Mouse (Mus musculus) liver, embryonic 12.5 days (tissue): ENCODE measurements around the gene Lmod2. TPM values are rescaled to one million over a fixed set of nuclear protein-coding genes. Genes with fewer than 3 reads are reported as not detected.

Source experiments
- ATAC-seq: fragments of 200-750 bp; cut with Nextera tagmentation; 2 replicates; pipeline ENCODE4 v1.8.0; 2017; ENCODE audit warnings: moderate number of reproducible peaks, mild to moderate bottlenecking, moderate library complexity
- H3K27ac ChIP-seq: fragments of 300-500 bp; sonication (generic); 2 replicates; pipeline ENCODE4 v1.5.1; 2016; ENCODE audit warnings: mild to moderate bottlenecking
- H3K27me3 ChIP-seq: fragments of 300-500 bp; sonication (generic); replicated peaks from 2 replicates; pipeline ENCODE4 v1.6.1; 2016; ENCODE audit warnings: mild to moderate bottlenecking, moderate library complexity
- H3K36me3 ChIP-seq: fragments of 300-500 bp; sonication (generic); 2 replicates; pipeline ENCODE4 v1.6.1; 2016; ENCODE audit warnings: mild to moderate bottlenecking, moderate library complexity
- H3K4me1 ChIP-seq: fragments of 300-500 bp; sonication (generic); 2 replicates; pipeline ENCODE4 v1.6.1; 2016
- H3K4me2 ChIP-seq: fragments of 300-500 bp; sonication (generic); 2 replicates; pipeline ENCODE4 v1.6.1; 2016; ENCODE audit warnings: mild to moderate bottlenecking, moderate library complexity
- H3K4me3 ChIP-seq: fragments of 300-500 bp; sonication (generic); 2 replicates; pipeline ENCODE4 v1.5.1; 2016; ENCODE audit warnings: mild to moderate bottlenecking, moderate library complexity
- H3K9ac ChIP-seq: fragments of 300-500 bp; sonication (generic); 2 replicates; pipeline ENCODE4 v1.6.1; 2016; ENCODE audit warnings: mild to moderate bottlenecking, moderate library complexity
- H3K9me3 ChIP-seq: fragments of 300-500 bp; sonication (generic); replicated peaks from 2 replicates; pipeline ENCODE4 v1.6.1; 2016; ENCODE audit warnings: mild to moderate bottlenecking, moderate library complexity
- WGBS: fragments of 180-500 bp; shearing (Covaris S2); methylation state at CpG from one replicate; pipeline ENCODE4 v1.1.7; 2016; ENCODE audit not compliant: insufficient replicate concordance; 5-methylcytosine and 5-hydroxymethylcytosine counted together
- polyA plus RNA-seq: library from polyadenylated mRNA; unstranded; fragments of >200 nt; fragmentation: Nextera tagmentation; extraction: Ambion mirVana; gene quantifications from 2 replicates; pipeline ENCODE4 v1.2.1, GENCODE M21; 2016

Lmod2 gene
- polyA plus RNA-seq, 1 experiment from 2014 or later: not detected

DNA sequence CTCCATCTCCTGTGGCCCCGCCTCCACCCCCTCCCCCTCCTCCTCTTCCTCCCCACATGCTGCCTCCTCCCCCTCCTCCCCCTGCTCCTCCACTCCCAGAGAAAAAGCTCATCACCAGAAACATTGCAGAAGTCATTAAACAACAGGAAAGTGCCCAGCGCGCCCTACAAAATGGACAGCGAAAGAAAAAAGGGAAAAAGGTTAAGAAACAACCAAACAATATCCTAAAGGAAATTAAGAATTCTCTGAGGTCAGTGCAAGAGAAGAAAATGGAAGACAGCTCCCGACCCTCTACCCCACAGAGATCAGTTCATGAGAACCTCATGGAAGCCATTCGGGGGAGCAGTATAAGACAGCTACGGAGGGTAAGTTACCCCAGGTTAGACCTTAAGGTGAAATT lies 6.7 kb downstream of the Lmod2 start:
- WGBS: 85% methylated on average over 6 of the region's 7 CpGs
- H3K4me2 ChIP-seq: no peak overlapping the region
- no peak overlapping the region for H3K9ac ChIP-seq
- no peaks in the 10 kb centered on the region for H3K9me3 ChIP-seq
- no peaks in the 10 kb centered on the region for H3K36me3 ChIP-seq
- no peak overlapping the region for H3K4me3 ChIP-seq
- ATAC-seq: no peak
- H3K27me3 ChIP-seq: no peaks in the 10 kb centered on the region
- H3K4me1 ChIP-seq: peaks cover 6% of the 10 kb centered on the region; the same call in 1 of the 2 replicates
- no peak overlapping the region for H3K27ac ChIP-seq

DNA sequence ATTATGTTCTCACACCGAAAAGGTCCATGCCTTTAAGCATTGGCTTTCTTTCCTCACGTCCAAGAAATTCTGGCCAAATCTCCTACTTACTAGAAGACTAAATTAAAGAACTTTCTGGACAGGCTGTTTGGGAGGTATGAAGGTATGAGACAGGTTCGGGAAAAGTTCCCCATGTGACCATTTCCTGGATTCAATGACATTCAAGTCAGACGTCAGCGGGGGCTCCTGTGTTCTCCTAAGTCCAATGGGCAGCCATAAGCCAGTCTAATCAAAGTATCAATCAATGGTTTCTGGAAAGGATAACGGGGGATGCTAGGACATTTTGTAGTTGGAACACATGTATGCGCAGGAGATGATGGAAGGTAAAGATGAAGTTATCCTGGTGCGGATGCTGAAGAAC lies 8.1 kb downstream of the Lmod2 start:
- H3K36me3 ChIP-seq: no peaks in the 10 kb centered on the region
- no peak overlapping the region for H3K27ac ChIP-seq
- ATAC-seq: no peak
- WGBS: 78% methylated on average over 8 of the region's 8 CpGs
- H3K9me3 ChIP-seq: no peaks in the 10 kb centered on the region
- H3K4me3 ChIP-seq: no peak overlapping the region
- H3K9ac ChIP-seq: no peak overlapping the region
- H3K27me3 ChIP-seq: no peaks in the 10 kb centered on the region
- H3K4me1 ChIP-seq: 0 out of 2 replicates have a peak, but pooled peaks cover 3% of the 10 kb centered on the region
- no peak overlapping the region for H3K4me2 ChIP-seq

DNA sequence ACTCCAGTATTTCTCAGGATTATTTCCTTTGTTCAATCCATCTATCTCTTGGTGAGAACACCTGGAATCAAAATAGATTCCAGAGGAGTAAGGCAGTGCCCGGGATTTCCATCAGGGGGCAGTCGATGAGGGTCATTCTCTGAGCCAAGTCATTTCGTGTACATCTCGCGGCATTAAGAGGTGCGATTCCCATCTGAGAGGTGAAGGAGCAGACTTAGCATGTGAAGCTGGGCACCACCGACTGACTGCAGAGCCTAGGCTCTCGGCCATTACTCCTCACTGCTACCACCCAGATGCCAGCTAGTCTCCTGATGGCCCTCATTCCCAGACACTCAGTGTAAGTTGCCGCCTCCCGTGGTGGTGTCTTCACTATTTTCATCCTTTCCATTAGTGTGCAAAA lies 8.9 kb downstream of the Lmod2 start:
- H3K36me3 ChIP-seq: no peaks in the 10 kb centered on the region
- H3K27ac ChIP-seq: no peak overlapping the region
- no peaks in the 10 kb centered on the region for H3K9me3 ChIP-seq
- WGBS: 63% methylated on average over 10 of the region's 10 CpGs
- H3K4me1 ChIP-seq: 0 out of 2 replicates have a peak, but pooled peaks cover 2% of the 10 kb centered on the region
- H3K4me3 ChIP-seq: no peak overlapping the region
- no peak for ATAC-seq
- H3K9ac ChIP-seq: no peak overlapping the region
- H3K4me2 ChIP-seq: no peak overlapping the region
- H3K27me3 ChIP-seq: no peaks in the 10 kb centered on the region

DNA sequence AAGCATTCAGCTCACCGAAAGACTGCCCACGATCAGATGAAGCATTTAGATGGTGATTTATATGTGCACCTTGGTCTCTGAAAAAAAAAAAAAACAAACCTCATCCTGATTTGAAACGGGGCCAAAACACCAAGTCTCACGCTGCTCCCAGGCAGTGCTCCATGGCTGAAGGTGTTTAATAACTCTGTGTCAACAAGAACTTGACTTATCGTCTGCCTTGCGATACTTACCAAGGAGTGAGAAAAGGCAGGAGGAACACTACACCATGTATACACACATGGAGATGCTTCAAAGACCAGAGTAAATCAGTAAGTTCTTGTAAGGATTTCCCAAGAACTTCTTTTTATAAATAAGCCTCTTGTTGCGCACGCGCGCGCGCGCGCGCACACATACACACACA lies 10.0 kb downstream of the Lmod2 start:
- Histone ChIP-seq H3K4me2 (no peak overlapping the region), H3K36me3 (peaks cover 2% of the 10 kb centered on the region; the same call in 1 of the 2 replicates), H3K9ac (no peak overlapping the region), H3K9me3 (no peaks in the 10 kb centered on the region), H3K4me3 (no peak overlapping the region), H3K4me1 (no peaks in the 10 kb centered on the region), H3K27ac (no peak overlapping the region), H3K27me3 (no peaks in the 10 kb centered on the region)
- 90% methylated on average over 15 of the region's 15 CpGs for WGBS
- ATAC-seq: no peak

DNA sequence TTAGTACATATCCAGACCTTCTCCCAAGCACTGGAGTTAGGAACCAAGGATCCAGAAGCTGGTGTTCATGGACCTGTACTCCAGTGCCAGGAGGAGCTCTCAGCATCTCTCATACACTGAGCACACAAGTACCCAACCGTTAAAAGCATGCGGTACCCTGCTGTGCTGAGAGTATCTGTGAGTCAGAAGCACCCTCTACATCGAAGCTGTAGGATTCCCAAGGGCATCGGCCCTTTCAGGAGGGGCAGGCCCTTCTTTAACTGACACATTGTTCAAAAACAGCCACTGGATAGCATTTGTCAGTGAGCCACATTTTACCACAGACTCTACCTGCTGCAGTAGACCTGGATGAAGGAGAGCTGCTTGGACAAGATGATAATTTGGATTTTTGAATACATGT lies 10.6 kb downstream of the Lmod2 start:
- Histone ChIP-seq H3K27me3 (no peaks in the 10 kb centered on the region), H3K9ac (no peak overlapping the region), H3K36me3 (peaks cover 6% of the 10 kb centered on the region), H3K9me3 (no peaks in the 10 kb centered on the region), H3K27ac (no peak overlapping the region), H3K4me1 (no peaks in the 10 kb centered on the region), H3K4me3 (no peak overlapping the region), H3K4me2 (no peak overlapping the region)
- 80% methylated on average over 4 of the region's 4 CpGs for WGBS
- ATAC-seq: no peak

DNA sequence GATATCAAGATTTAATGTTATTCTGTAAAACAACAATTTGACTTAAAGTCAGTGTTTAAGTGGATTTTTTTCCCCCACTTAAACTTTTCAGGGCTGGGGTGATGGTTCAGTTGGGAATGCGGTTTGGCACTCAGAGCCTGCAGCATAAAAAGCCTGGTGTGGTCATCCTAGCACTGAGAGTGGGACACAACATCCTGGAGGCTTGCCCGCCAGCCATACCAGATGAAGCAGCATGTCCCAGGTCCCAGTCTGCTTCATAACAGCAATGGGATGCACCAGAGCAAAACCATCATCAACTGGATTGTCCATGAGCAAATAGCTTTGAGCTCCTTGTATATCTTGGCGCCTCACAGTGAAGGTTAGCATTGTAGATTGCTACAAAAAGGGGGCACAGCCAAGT lies 11.1 kb downstream of the Lmod2 start:
- no peak overlapping the region for H3K27ac ChIP-seq
- no peak for ATAC-seq
- no peak overlapping the region for H3K4me3 ChIP-seq
- H3K4me2 ChIP-seq: no peak overlapping the region
- H3K9ac ChIP-seq: no peak overlapping the region
- H3K36me3 ChIP-seq: peaks cover 10% of the 10 kb centered on the region
- H3K4me1 ChIP-seq: no peaks in the 10 kb centered on the region
- no peaks in the 10 kb centered on the region for H3K9me3 ChIP-seq
- 78% methylated on average over 3 of the region's 3 CpGs for WGBS
- H3K27me3 ChIP-seq: no peaks in the 10 kb centered on the region

DNA sequence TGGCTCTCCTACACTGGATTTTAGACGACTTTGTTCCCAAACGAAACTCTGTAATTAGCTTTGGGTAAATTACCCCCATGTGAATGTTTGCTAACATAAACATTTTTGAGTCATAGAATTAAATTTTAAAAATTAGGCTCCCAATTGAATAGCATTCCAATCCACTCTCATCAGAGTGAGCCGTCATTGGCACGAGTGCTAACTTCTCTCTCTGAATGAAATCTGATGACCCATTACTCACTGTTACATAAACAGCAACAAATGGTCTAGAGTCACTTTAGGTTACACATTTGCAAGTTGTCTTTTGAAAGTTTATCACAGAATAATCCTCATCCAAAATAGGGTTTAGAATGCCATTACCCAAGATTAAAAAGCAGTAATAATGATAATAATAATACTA lies 12.0 kb downstream of the Lmod2 start:
- no peaks in the 10 kb centered on the region for H3K9me3 ChIP-seq

DNA sequence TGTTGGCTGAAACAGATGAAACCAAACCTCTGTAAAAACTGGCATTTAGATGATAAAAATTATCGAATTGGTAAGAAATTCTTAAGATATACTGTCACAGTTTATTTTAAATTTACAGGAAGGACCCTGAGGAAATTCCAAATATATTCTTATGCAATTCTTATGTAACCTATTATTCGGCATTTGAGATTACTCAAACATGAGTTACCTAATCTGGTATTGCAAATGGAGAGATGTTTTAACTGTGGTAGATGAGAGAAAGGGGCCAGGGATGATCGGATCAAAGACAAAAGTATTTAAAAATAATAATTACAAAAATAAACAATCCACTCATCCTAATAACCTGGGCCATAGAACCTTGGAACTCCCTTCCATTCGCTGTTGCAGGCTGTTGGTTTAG lies 12.8 kb downstream of the Lmod2 start:
- ATAC-seq: no peak
- 81% methylated on average over 4 of the region's 4 CpGs for WGBS

More for the DNA sequence above, 12.0 kb downstream of the Lmod2 start:
- no peak for ATAC-seq
- H3K4me3 ChIP-seq: no peak overlapping the region
- 66% methylated on average over 4 of the region's 4 CpGs for WGBS
- peaks cover 17% of the 10 kb centered on the region for H3K36me3 ChIP-seq
- H3K4me2 ChIP-seq: no peak overlapping the region
- H3K27ac ChIP-seq: no peak overlapping the region
- no peak overlapping the region for H3K9ac ChIP-seq
- no peaks in the 10 kb centered on the region for H3K4me1 ChIP-seq
- H3K27me3 ChIP-seq: no peaks in the 10 kb centered on the region

DNA sequence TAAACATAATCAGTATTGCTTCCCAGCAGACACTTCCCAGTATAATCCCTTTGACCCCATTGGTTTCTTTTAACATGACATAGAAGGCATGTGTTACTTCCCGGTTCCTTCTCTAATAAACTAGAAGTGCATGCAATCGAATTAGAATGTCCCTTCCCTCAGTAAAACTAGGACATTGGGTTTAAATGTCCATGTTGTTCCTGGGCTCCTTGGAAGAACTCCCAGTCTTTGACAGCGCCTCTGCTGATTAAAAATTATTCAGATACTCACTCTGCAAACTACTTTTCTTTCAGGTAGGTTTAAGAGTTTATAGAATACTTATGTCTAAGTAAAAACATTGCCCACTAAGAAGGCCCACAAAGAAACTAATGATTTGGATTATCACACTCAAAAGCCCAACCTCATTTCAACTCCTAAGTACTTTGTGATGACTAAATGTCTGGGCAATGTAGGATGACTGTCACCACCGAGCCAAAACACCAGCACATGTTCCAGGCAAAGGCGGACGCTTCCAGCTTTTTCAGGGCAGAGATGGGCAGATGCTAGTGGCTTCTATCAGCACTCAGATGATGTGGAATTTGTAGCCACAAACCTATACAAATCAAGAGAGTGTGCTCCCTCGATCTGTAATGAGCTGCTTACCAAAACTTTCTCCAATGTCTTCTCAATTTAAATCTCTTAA lies 14.7 kb downstream of the Lmod2 start:
- 82% methylated on average over 7 of the region's 7 CpGs for WGBS
- H3K4me1 ChIP-seq: no peaks in the 10 kb centered on the region
- no peak for ATAC-seq
- no peaks in the 10 kb centered on the region for H3K27me3 ChIP-seq
- H3K36me3 ChIP-seq: peaks cover 40% of the 10 kb centered on the region
- H3K9me3 ChIP-seq: no peaks in the 10 kb centered on the region
- no peak overlapping the region for H3K4me3 ChIP-seq
- no peak overlapping the region for H3K4me2 ChIP-seq
- H3K27ac ChIP-seq: no peak overlapping the region
- no peak overlapping the region for H3K9ac ChIP-seq

More for the DNA sequence above, 12.8 kb downstream of the Lmod2 start:
- Histone ChIP-seq H3K36me3 (peaks cover 25% of the 10 kb centered on the region), H3K4me2 (no peak overlapping the region), H3K4me3 (no peak overlapping the region), H3K27me3 (no peaks in the 10 kb centered on the region), H3K27ac (no peak overlapping the region), H3K9me3 (no peaks in the 10 kb centered on the region), H3K9ac (no peak overlapping the region), H3K4me1 (no peaks in the 10 kb centered on the region)

DNA sequence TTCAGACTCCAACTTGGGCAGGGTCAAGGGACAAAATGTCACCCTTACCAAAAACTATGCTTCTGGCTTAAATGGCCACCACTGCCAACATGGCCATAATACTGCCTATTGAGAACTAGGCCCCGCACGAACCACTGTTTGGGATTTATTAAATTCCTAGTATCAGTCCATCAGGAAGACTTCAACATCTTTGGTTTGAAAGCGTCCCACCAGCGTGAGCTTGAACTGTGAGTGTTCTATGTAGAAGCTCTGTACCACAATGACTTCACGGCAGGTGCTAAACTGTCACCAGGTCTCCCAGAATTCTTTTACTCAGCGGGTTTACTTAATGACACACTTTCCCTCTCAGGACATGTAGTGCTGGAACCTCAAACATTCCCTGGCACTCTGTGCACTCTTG lies 15.8 kb downstream of the Lmod2 start:
- Histone ChIP-seq H3K4me3 (no peak overlapping the region), H3K36me3 (peaks cover 51% of the 10 kb centered on the region)
- 89% methylated on average over 6 of the region's 6 CpGs for WGBS

DNA sequence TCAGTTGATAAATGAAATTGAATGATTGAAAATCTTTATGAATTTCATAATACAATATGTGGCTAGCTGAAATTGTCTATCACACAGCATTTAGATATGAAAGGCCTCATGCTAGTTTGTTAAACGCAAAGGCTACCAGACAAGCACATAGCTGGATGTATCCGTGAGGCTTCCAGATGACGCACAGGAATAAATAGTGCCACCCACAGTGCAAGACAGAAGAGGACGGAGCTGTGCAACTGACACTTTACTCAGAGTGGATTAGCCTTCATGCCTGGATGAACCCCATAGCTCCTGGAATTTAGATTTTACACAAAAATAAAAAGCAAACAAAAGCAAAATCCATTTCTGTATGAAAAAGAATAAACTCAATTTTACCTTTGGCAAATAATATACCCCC lies 16.4 kb downstream of the Lmod2 start:
- H3K9me3 ChIP-seq: no peaks in the 10 kb centered on the region
- no peak overlapping the region for H3K9ac ChIP-seq
- no peak overlapping the region for H3K27ac ChIP-seq
- H3K36me3 ChIP-seq: peaks cover 52% of the 10 kb centered on the region
- WGBS: 82% methylated on average over 4 of the region's 4 CpGs
- ATAC-seq: no peak
- no peak overlapping the region for H3K4me2 ChIP-seq
- no peaks in the 10 kb centered on the region for H3K27me3 ChIP-seq
- no peaks in the 10 kb centered on the region for H3K4me1 ChIP-seq
- H3K4me3 ChIP-seq: no peak overlapping the region

More for the DNA sequence above, 15.8 kb downstream of the Lmod2 start:
- Histone ChIP-seq H3K27ac (no peak overlapping the region), H3K9ac (no peak overlapping the region), H3K9me3 (no peaks in the 10 kb centered on the region), H3K27me3 (no peaks in the 10 kb centered on the region), H3K4me2 (no peak overlapping the region), H3K4me1 (no peaks in the 10 kb centered on the region)
- no peak for ATAC-seq

DNA sequence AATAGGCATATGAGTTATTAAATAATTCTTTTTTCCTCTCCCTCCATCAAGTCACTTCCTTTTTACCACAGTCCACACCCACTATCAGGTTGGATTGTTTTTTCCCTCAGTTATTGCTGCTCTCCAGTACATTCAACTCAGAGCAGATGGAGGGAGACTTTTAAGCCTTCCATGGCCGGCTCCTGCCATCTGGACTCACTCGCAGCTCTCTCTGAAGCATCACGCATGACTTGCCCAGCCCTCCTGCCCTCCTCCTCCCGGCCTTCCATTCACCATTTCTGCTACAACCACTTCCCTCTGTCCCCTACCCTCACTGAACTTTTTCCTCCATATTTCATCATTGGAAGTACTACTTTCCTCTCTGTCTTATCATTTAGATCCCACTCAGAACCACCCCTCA lies 19.2 kb downstream of the Lmod2 start:
- Histone ChIP-seq H3K4me2 (no peak overlapping the region), H3K9me3 (no peaks in the 10 kb centered on the region), H3K4me3 (no peak overlapping the region), H3K9ac (no peak overlapping the region), H3K27me3 (no peaks in the 10 kb centered on the region), H3K27ac (no peak overlapping the region), H3K4me1 (no peaks in the 10 kb centered on the region), H3K36me3 (peaks cover 67% of the 10 kb centered on the region)
- 87% methylated on average over 4 of the region's 4 CpGs for WGBS
- no peak for ATAC-seq
